Mouse (Mus musculus): ENCODE results near the gene Trak1. TPM values are rescaled to one million over a fixed set of nuclear protein-coding genes. Genes with fewer than 3 reads are reported as not detected.
"Not testable (repeated sequence)": the region's sequence is repeated elsewhere in the genome, so short reads cannot be mapped to it uniquely, and the experiment has no call there.

Trak1 gene
- polyA plus RNA-seq, 1 experiment from 2014 or later = 60.0 TPM

DNA sequence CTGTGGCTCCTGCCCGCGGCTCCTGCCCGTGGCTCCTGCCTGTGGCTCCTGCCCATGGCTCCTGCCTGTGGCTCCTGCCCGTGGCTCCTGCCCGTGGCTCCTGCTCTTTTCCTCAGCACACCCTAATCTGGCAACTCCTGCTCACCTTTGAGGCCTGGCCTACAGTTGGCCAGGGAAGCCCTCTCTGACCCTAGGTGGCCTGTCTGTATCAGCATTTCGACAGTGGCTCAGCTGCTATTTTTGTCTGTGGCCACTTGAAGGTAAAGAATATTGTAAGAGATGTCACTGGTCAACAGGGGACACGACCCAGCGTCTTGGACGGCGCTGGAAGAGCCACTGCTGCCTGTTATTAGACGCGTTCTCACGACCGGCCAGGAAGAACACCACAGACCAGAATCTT is 24.7 kb downstream of the Trak1 start:
- Histone ChIP-seq H3K9ac (replicated peaks; ENCODE audit: low read depth, low read length) (no peak overlapping the region), H3K4me2 (ENCODE audit: low read depth, low read length) (no peak overlapping the region), H3K4me3 (ENCODE audit: low read depth, low read length) (no peak overlapping the region), H3K4me1 (ENCODE audit: control insufficient read depth, insufficient read depth, low read length) (peaks cover 9% of the 10 kb centered on the region), H3K27me3 (ENCODE audit: control insufficient read depth, insufficient read depth, low read length) (no peaks in the 10 kb centered on the region), H3K27ac (ENCODE audit: low read depth, low read length) (no peak overlapping the region), H3K36me3 (ENCODE audit: control insufficient read depth, insufficient read depth, low read length) (no peaks in the 10 kb centered on the region), H3K9me3 (ENCODE audit: control insufficient read depth, low read length) (no peaks in the 10 kb centered on the region)
- WGBS = 98% methylated on average over 14 of the region's 14 CpGs
- no peak for ATAC-seq (ENCODE audit: low read depth)

DNA sequence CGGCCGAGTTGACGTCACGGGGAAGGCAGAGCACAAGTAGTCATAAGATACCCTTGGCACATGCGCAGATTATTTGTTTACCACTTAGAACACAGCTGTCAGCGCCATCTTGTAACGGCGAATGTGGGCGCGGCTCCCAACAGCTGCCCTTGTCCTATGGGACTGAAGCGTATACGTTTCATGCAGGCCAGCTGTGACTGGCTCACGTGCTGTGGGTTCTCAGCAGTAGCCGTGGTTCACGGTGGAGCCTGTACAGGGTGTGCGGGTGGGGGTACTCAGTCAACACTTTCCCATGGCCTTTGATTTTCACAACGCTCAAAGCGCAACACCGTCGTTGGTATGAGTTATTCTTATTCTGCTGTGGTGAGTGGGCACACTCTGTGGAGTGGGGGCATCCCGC is 31.0 kb downstream of the Trak1 start:
- ATAC-seq (ENCODE audit: low read depth); H3K27me3 ChIP-seq (ENCODE audit: control insufficient read depth, insufficient read depth, low read length); H3K4me3 ChIP-seq (ENCODE audit: low read depth, low read length); H3K36me3 ChIP-seq (ENCODE audit: control insufficient read depth, insufficient read depth, low read length); H3K9ac ChIP-seq (replicated peaks; ENCODE audit: low read depth, low read length); H3K4me2 ChIP-seq (ENCODE audit: low read depth, low read length); H3K27ac ChIP-seq (ENCODE audit: low read depth, low read length); H3K9me3 ChIP-seq (ENCODE audit: control insufficient read depth, low read length): not testable (repeated sequence)
- WGBS = 87% methylated on average over 16 of the region's 21 CpGs
- H3K4me1 ChIP-seq (ENCODE audit: control insufficient read depth, insufficient read depth, low read length) = peaks cover 10% of the 10 kb centered on the region

DNA sequence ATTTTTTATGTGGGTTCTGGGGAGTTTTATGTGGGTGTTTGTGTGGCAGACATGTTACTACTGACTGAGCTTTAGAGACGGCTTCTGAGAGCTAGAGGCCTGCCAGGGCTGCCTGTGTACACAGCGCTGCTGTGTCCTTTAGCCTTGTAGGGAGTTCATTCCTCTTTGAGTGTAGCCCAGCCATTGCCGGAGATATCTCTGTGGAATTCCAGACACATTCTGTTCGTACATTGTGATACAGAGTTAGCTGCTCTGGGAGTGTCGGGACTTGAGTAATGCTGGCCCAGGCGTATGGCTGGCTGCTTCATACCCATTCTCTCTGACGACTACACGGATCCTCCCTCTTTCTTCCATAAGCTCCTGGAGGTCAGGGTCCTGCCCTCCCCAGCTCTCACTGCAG is 31.9 kb downstream of the Trak1 start:
- Histone ChIP-seq H3K27ac (ENCODE audit: low read depth, low read length) (no peak overlapping the region; the same call in 1 of the 2 replicates), H3K4me1 (ENCODE audit: control insufficient read depth, insufficient read depth, low read length) (peaks cover 18% of the 10 kb centered on the region), H3K9ac (replicated peaks; ENCODE audit: low read depth, low read length) (no peak overlapping the region), H3K9me3 (ENCODE audit: control insufficient read depth, low read length) (no peaks in the 10 kb centered on the region), H3K4me3 (ENCODE audit: low read depth, low read length) (no peak overlapping the region), H3K4me2 (ENCODE audit: low read depth, low read length) (no peak overlapping the region), H3K36me3 (ENCODE audit: control insufficient read depth, insufficient read depth, low read length) (no peaks in the 10 kb centered on the region), H3K27me3 (ENCODE audit: control insufficient read depth, insufficient read depth, low read length) (no peaks in the 10 kb centered on the region)
- ATAC-seq (ENCODE audit: low read depth) = no peak
- WGBS = 65% methylated on average over 8 of the region's 8 CpGs

DNA sequence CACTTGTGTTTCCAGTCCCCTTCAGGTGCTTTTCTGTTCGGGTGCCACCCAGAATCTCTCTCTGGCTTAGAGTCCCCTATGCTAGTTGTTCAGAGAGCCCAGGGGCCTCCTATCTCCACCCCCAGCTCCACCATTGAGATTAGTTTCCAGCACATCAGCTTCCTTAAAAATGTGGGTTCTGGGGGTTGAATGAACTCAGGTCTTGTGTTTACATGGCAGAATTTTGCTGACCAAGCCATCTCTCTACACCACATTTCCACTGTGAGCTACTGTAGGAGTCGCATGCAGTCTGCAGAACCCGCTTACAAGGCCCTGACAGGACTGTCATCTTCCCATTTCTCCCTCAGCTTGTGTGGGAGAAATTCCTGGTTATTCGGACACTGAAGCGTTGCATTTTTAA is 32.8 kb downstream of the Trak1 start:
- no peaks in the 10 kb centered on the region for H3K9me3 ChIP-seq (ENCODE audit: control insufficient read depth, low read length)
- no peak for ATAC-seq (ENCODE audit: low read depth)
- no peak overlapping the region for H3K4me3 ChIP-seq (ENCODE audit: low read depth, low read length)
- no peak overlapping the region for H3K9ac ChIP-seq (replicated peaks; ENCODE audit: low read depth, low read length)
- no peak overlapping the region for H3K4me2 ChIP-seq (ENCODE audit: low read depth, low read length)
- H3K27me3 ChIP-seq (ENCODE audit: control insufficient read depth, insufficient read depth, low read length) = no peaks in the 10 kb centered on the region
- no peak overlapping the region for H3K27ac ChIP-seq (ENCODE audit: low read depth, low read length)
- WGBS = 91% methylated on average over 5 of the region's 5 CpGs
- peaks cover 18% of the 10 kb centered on the region for H3K4me1 ChIP-seq (ENCODE audit: control insufficient read depth, insufficient read depth, low read length)
- H3K36me3 ChIP-seq (ENCODE audit: control insufficient read depth, insufficient read depth, low read length) = no peaks in the 10 kb centered on the region

DNA sequence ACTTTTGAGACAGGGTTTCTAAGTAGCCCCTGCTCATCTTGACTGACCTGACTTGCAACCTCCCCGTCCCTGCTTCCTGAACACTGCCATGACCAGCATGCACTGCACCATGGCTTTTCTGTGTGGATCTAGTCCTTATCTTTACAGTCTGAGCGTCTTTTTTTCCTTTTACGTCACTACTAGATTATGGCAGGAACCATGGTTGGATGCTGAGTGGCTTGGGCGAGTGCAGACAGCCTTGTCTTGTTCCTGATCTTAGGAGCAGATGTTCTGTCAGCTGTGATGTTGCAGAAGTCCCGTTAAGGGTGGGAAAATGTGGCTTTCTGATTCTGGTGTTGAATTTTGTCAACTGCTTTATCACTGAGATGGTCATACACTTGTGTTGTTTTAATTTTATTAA is 34.1 kb downstream of the Trak1 start:
- ATAC-seq (ENCODE audit: low read depth) = no peak
- H3K9ac ChIP-seq (replicated peaks; ENCODE audit: low read depth, low read length) = no peak overlapping the region
- 17% methylated on average over 5 of the region's 5 CpGs for WGBS
- H3K4me2 ChIP-seq (ENCODE audit: low read depth, low read length) = no peak overlapping the region
- H3K4me3 ChIP-seq (ENCODE audit: low read depth, low read length) = no peak overlapping the region
- peak overlapping the region; percentile 81 for H3K27ac ChIP-seq (ENCODE audit: low read depth, low read length)
- H3K9me3 ChIP-seq (ENCODE audit: control insufficient read depth, low read length) = no peaks in the 10 kb centered on the region
- H3K4me1 ChIP-seq (ENCODE audit: control insufficient read depth, insufficient read depth, low read length) = peaks cover 24% of the 10 kb centered on the region
- H3K27me3 ChIP-seq (ENCODE audit: control insufficient read depth, insufficient read depth, low read length) = no peaks in the 10 kb centered on the region
- no peaks in the 10 kb centered on the region for H3K36me3 ChIP-seq (ENCODE audit: control insufficient read depth, insufficient read depth, low read length)

DNA sequence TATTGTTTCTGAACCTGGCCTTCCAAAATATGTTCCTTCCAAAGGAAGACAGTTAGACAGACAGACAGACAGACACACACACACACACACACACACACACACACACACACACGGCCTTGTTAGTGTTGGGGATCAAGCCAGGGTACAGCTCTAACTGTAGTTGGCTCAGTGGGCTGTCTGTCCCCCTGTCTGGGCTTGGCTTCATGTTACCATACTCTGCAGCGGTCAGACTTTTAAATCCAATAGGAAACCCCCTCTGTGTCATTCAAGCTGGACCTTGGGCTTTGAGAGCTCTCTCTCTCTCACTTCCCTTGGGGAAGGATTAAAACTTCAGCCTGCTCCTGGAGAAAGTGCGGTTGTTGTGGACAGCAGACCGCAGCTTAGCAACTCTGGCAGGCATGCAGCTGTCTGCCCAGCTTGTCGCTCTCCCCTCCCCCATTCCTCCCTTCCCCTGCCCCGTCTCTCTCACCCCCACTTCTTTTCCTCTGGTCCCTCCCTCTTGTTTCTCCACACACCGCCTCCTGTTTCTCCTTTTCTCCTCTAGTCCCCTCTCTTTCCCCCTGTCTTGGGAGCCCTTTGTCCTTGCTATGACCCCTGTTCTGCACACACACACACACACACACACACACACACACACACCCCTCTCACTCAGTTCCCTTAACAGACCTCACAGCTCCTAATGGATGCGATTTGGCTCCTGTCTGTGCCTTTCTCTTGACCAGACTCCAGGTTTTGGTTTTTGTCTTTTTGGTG is 34.8 kb downstream of the Trak1 start:
- no peaks in the 10 kb centered on the region for H3K36me3 ChIP-seq (ENCODE audit: control insufficient read depth, insufficient read depth, low read length)
- H3K4me3 ChIP-seq (ENCODE audit: low read depth, low read length) = no peak overlapping the region
- H3K27me3 ChIP-seq (ENCODE audit: control insufficient read depth, insufficient read depth, low read length) = no peaks in the 10 kb centered on the region
- WGBS = 2% methylated on average over 8 of the region's 8 CpGs
- H3K4me1 ChIP-seq (ENCODE audit: control insufficient read depth, insufficient read depth, low read length) = peaks cover 24% of the 10 kb centered on the region
- no peak overlapping the region for H3K4me2 ChIP-seq (ENCODE audit: low read depth, low read length)
- H3K9ac ChIP-seq (replicated peaks; ENCODE audit: low read depth, low read length) = no peak overlapping the region; the same call in 1 of the 2 replicates
- peak overlapping the region; percentile 81 for H3K27ac ChIP-seq (ENCODE audit: low read depth, low read length)
- peak; percentile 78 for ATAC-seq (ENCODE audit: low read depth)
- H3K9me3 ChIP-seq (ENCODE audit: control insufficient read depth, low read length) = no peaks in the 10 kb centered on the region

DNA sequence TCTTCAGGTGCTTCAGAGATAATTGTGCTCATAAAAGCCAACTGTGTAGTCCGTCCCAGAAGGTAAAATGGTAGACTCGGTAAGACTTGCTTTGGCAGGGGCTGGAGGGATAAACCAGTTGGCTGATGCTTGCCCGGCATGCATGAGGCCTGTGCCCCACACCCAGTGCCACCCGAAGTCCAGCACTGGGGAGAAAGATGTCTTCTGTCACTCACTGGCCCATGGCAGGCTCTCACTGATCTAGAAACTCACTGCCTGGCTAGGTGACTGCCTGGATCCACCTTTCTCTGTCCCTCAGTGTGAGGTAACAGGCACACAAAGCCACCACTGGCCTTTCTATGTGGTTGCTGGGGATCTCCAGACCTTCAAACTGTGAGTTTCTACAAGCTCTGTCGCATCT is 36.3 kb downstream of the Trak1 start:
- Histone ChIP-seq H3K4me1 (ENCODE audit: control insufficient read depth, insufficient read depth, low read length) (peaks cover 27% of the 10 kb centered on the region), H3K4me2 (ENCODE audit: low read depth, low read length) (no peak overlapping the region), H3K36me3 (ENCODE audit: control insufficient read depth, insufficient read depth, low read length) (no peaks in the 10 kb centered on the region), H3K27me3 (ENCODE audit: control insufficient read depth, insufficient read depth, low read length) (no peaks in the 10 kb centered on the region), H3K27ac (ENCODE audit: low read depth, low read length) (peak overlapping the region; percentile 78), H3K9me3 (ENCODE audit: control insufficient read depth, low read length) (no peaks in the 10 kb centered on the region), H3K4me3 (ENCODE audit: low read depth, low read length) (no peak overlapping the region), H3K9ac (replicated peaks; ENCODE audit: low read depth, low read length) (no peak overlapping the region)
- no peak for ATAC-seq (ENCODE audit: low read depth)
- WGBS = 79% methylated on average over 5 of the region's 5 CpGs

- Histone ChIP-seq H3K4me3 (ENCODE audit: low read depth, low read length) (no peak overlapping the region), H3K36me3 (ENCODE audit: control insufficient read depth, insufficient read depth, low read length) (no peaks in the 10 kb centered on the region), H3K9me3 (ENCODE audit: control insufficient read depth, low read length) (no peaks in the 10 kb centered on the region), H3K27me3 (ENCODE audit: control insufficient read depth, insufficient read depth, low read length) (no peaks in the 10 kb centered on the region), H3K4me1 (ENCODE audit: control insufficient read depth, insufficient read depth, low read length) (peaks cover 27% of the 10 kb centered on the region), H3K4me2 (ENCODE audit: low read depth, low read length) (no peak overlapping the region), H3K9ac (replicated peaks; ENCODE audit: low read depth, low read length) (no peak overlapping the region), H3K27ac (ENCODE audit: low read depth, low read length) (peak overlapping the region; percentile 78)
- WGBS = 28% methylated on average over 8 of the region's 8 CpGs
- peak; percentile 26; the same call in 1 of the 2 replicates for ATAC-seq (ENCODE audit: low read depth)
These were observed 37.1 kb downstream of the Trak1 start for GRCm38 (mm10) chr9:121334311-121334851.

- Histone ChIP-seq H3K4me3 (ENCODE audit: low read depth, low read length) (no peak overlapping the region), H3K9ac (replicated peaks; ENCODE audit: low read depth, low read length) (no peak overlapping the region), H3K4me2 (ENCODE audit: low read depth, low read length) (no peak overlapping the region), H3K4me1 (ENCODE audit: control insufficient read depth, insufficient read depth, low read length) (peaks cover 27% of the 10 kb centered on the region), H3K9me3 (ENCODE audit: control insufficient read depth, low read length) (no peaks in the 10 kb centered on the region), H3K27ac (ENCODE audit: low read depth, low read length) (peak overlapping the region; percentile 28; the same call in 1 of the 2 replicates), H3K36me3 (ENCODE audit: control insufficient read depth, insufficient read depth, low read length) (no peaks in the 10 kb centered on the region), H3K27me3 (ENCODE audit: control insufficient read depth, insufficient read depth, low read length) (no peaks in the 10 kb centered on the region)
- 50% methylated on average over 7 of the region's 7 CpGs for WGBS
- ATAC-seq (ENCODE audit: low read depth) = no peak
These were observed 38.3 kb downstream of the Trak1 start for GRCm38 (mm10) chr9:121335568-121335967.
